Mouse (Mus musculus): ENCODE measurements around the gene Gm20815.
"Not testable (repeated sequence)": the region's sequence is repeated elsewhere in the genome, so short reads cannot be mapped to it uniquely, and the experiment has no call there.

Gm20815 gene

GRCm38 (mm10) chrY:8835069-8835468 lies at the start of gene Gm20815:
TSS of gene Gm20815 (minus strand) at chrY:8835169.
- DNase-seq: not testable (repeated sequence)
